Mouse (Mus musculus): Measurements from ENCODE around the gene Twnk.
"Not testable (repeated sequence)": the region's sequence is repeated elsewhere in the genome, so short reads cannot be mapped to it uniquely, and the experiment has no call there.

DNA sequence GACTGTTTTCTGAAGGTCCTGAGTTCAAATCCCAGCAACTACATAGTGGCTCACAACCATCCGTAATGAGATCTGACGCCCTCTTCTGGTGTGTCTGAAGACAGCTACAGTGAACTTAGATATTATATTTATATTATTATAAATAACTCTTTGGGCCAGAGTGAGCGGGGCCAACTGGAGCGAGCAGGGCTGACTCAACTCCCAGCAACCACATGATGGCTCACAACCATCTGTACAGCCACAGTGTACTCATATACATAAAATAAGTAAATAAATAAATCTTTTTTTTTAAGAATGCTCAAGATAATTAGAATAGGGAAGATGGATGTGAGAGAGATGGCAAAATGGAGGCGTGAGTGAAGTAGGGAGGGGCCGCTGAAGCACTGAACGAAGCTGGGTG lies 32.7 kb downstream of the Twnk start:
- TF ChIP-seq FLI1 (IDR thresholded peaks at IDR 0.05; ENCODE audit: low read length); GATA1 (IDR thresholded peaks at IDR 0.05; ENCODE audit: borderline replicate concordance, low read length): not testable (repeated sequence)
